Mouse (Mus musculus): ENCODE measurements around the gene Nus1.

Gene Nus1

GRCm38 (mm10) chr10:52417299-52417997 lies at the start of gene Nus1:
Nus1 (plus strand) TSS chr10:52417547.
- CTCF ChIA-PET: no interaction called here

GRCm38 (mm10) chr10:52368376-52368775 lies 49.0 kb upstream of the Nus1 start:
- CTCF ChIA-PET: interaction anchor here (0.6 kb wide), 1 partner anchor 10 kb away, joined by 6 read pairs; the partner anchor contains the start of gene Gm26741

- CTCF ChIA-PET: interaction anchor here (0.7 to 1.2 kb wide), 2 partner anchors 19 to 20 kb away, joined by 4 to 6 read pairs; no protein-coding TSS in a partner anchor
These were observed 43.5 kb upstream of the Nus1 start for GRCm38 (mm10) chr10:52373834-52374233.

- CTCF ChIA-PET: interaction anchor here (0.6 kb wide), 1 partner anchor 9 kb away, joined by 17 read pairs; no protein-coding TSS in a partner anchor
These were observed 42.7 kb upstream of the Nus1 start for GRCm38 (mm10) chr10:52374651-52375050.

- CTCF ChIA-PET: no interaction called here
These were observed 40.9 kb upstream of the Nus1 start for GRCm38 (mm10) chr10:52376422-52376821.

GRCm38 (mm10) chr10:52377813-52378212 lies 39.5 kb upstream of the Nus1 start:
- CTCF ChIA-PET: no interaction called here

GRCm38 (mm10) chr10:52381321-52381801 lies 36.0 kb upstream of the Nus1 start:
- CTCF ChIA-PET: interaction anchor here (1.7 kb wide), 1 partner anchor 20 kb away, joined by 4 read pairs; no protein-coding TSS in a partner anchor

- CTCF ChIA-PET: interaction anchor here (0.6 to 1.7 kb wide), 2 partner anchors 21 to 165 kb away, joined by 3 to 4 read pairs; no protein-coding TSS in a partner anchor
These were observed 35.3 kb upstream of the Nus1 start, which contains the start of gene Gopc for GRCm38 (mm10) chr10:52381845-52382591. Gopc (minus strand) TSS chr10:52382124.

GRCm38 (mm10) chr10:52383022-52383421 lies 34.3 kb upstream of the Nus1 start:
- CTCF ChIA-PET: interaction anchor here (0.6 to 1.7 kb wide), 2 partner anchors 22 to 166 kb away, joined by 3 to 4 read pairs; no protein-coding TSS in a partner anchor

GRCm38 (mm10) chr10:52383522-52383921 lies 33.8 kb upstream of the Nus1 start:
- CTCF ChIA-PET: no interaction called here

GRCm38 (mm10) chr10:52384823-52385610 lies 32.3 kb upstream of the Nus1 start:
- CTCF ChIA-PET: no interaction called here

GRCm38 (mm10) chr10:52387192-52387591 lies 30.2 kb upstream of the Nus1 start:
- CTCF ChIA-PET: no interaction called here

GRCm38 (mm10) chr10:52388922-52389430 lies 28.4 kb upstream of the Nus1 start, which contains the start of gene Nepn:
Nepn (plus strand) TSS chr10:52388972.
- CTCF ChIA-PET: no interaction called here

GRCm38 (mm10) chr10:52389438-52389837 lies 27.9 kb upstream of the Nus1 start:
- CTCF ChIA-PET: no interaction called here

GRCm38 (mm10) chr10:52391208-52391607 lies 26.1 kb upstream of the Nus1 start:
- CTCF ChIA-PET: no interaction called here

GRCm38 (mm10) chr10:52396647-52397046 lies 20.7 kb upstream of the Nus1 start:
- CTCF ChIA-PET: no interaction called here

GRCm38 (mm10) chr10:52398715-52399114 lies 18.6 kb upstream of the Nus1 start:
- CTCF ChIA-PET: no interaction called here

GRCm38 (mm10) chr10:52399722-52400121 lies 17.6 kb upstream of the Nus1 start:
- CTCF ChIA-PET: no interaction called here

GRCm38 (mm10) chr10:52405160-52405559 lies 12.2 kb upstream of the Nus1 start:
- CTCF ChIA-PET: no interaction called here

- CTCF ChIA-PET: no interaction called here
These were observed 9.8 kb upstream of the Nus1 start for GRCm38 (mm10) chr10:52407526-52407925.

GRCm38 (mm10) chr10:52415020-52415419 lies 2.3 kb upstream of the Nus1 start:
- CTCF ChIA-PET: interaction anchor here (0.6 kb wide), 1 partner anchor 8 kb away, joined by 4 read pairs; no protein-coding TSS in a partner anchor

Data from spleen, embryonic (tissue).